Mouse (Mus musculus) midbrain, embryonic 15.5 days (tissue): Measurements from ENCODE around the gene Ndnf. TPM values are rescaled to one million over a fixed set of nuclear protein-coding genes. Genes with fewer than 3 reads are reported as not detected.

Experiments used
- ATAC-seq: fragments of 200-750 bp; cut with Nextera tagmentation; replicated peaks from 2 replicates; pipeline ENCODE4 v1.8.0; 2017; ENCODE audit warnings: moderate TSS enrichment
- H3K27ac ChIP-seq: fragments of 300-500 bp; sonication (generic); 2 replicates; pipeline ENCODE4 v1.5.1; 2015; ENCODE audit warnings: mild to moderate bottlenecking, inconsistent platforms
- H3K27me3 ChIP-seq: fragments of 300-500 bp; sonication (generic); replicated peaks from 2 replicates; pipeline ENCODE4 v1.6.1; 2015; ENCODE audit warnings: inconsistent platforms
- H3K36me3 ChIP-seq: fragments of 300-500 bp; sonication (generic); replicated peaks from 2 replicates; pipeline ENCODE4 v1.6.1; 2015; ENCODE audit warnings: inconsistent platforms
- H3K4me1 ChIP-seq: fragments of 300-500 bp; sonication (generic); 2 replicates; pipeline ENCODE4 v1.6.1; 2015; ENCODE audit warnings: inconsistent platforms
- H3K4me2 ChIP-seq: fragments of 300-500 bp; sonication (generic); 2 replicates; pipeline ENCODE4 v1.6.1; 2015; ENCODE audit warnings: inconsistent platforms, mild to moderate bottlenecking, moderate library complexity
- H3K4me3 ChIP-seq: fragments of 300-500 bp; sonication (generic); 2 replicates; pipeline ENCODE4 v1.5.1; 2015; ENCODE audit warnings: mild to moderate bottlenecking, inconsistent platforms
- H3K9ac ChIP-seq: fragments of 300-500 bp; sonication (generic); 2 replicates; pipeline ENCODE4 v1.6.1; 2015; ENCODE audit warnings: mild to moderate bottlenecking, inconsistent platforms
- H3K9me3 ChIP-seq: fragments of 300-500 bp; sonication (generic); 2 replicates; pipeline ENCODE4 v1.6.1; 2016; ENCODE audit warnings: inconsistent platforms
- WGBS: fragments of 180-500 bp; shearing (Covaris S2); methylation state at CpG from one replicate; pipeline ENCODE4 v1.1.7; 2015; ENCODE audit warnings: mixed read lengths; 5-methylcytosine and 5-hydroxymethylcytosine counted together
- polyA plus RNA-seq: library from polyadenylated mRNA; unstranded; fragments of >200 nt; fragmentation: Nextera tagmentation; extraction: Ambion mirVana; gene quantifications from 2 replicates; pipeline ENCODE4 v1.2.1, GENCODE M21; 2015

Ndnf gene
- polyA plus RNA-seq, 1 experiment from 2014 or later, result 4.2 TPM

- Histone ChIP-seq H3K27me3 (no peaks in the 10 kb centered on the region), H3K4me2 (no peak overlapping the region)
- no peak for ATAC-seq
Observed at GRCm38 (mm10) chr6:65669971-65670370, 1.4 kb upstream of the Ndnf start.

GRCm38 (mm10) chr6:65670981-65671411 is 394 bp upstream of the Ndnf start:
- Histone ChIP-seq H3K9me3 (no peaks in the 10 kb centered on the region), H3K4me3 (peak overlapping the region; percentile 52), H3K27ac (peak overlapping the region; percentile 28; the same call in 1 of the 2 replicates), H3K36me3 (no peaks in the 10 kb centered on the region), H3K9ac (peak overlapping the region; percentile 32), H3K27me3 (no peaks in the 10 kb centered on the region), H3K4me1 (peaks cover 23% of the 10 kb centered on the region), H3K4me2 (peak overlapping the region; percentile 87)
- peak; percentile 65 for ATAC-seq
- 2% methylated on average over 18 of the region's 21 CpGs for WGBS

More at GRCm38 (mm10) chr6:65669971-65670370, 1.4 kb upstream of the Ndnf start:
- H3K27ac ChIP-seq, result no peak overlapping the region
- no peaks in the 10 kb centered on the region for H3K36me3 ChIP-seq
- 46% methylated on average over 2 of the region's 2 CpGs for WGBS
- no peak overlapping the region for H3K9ac ChIP-seq
- peaks cover 23% of the 10 kb centered on the region for H3K4me1 ChIP-seq
- H3K9me3 ChIP-seq, result no peaks in the 10 kb centered on the region
- no peak overlapping the region for H3K4me3 ChIP-seq

- Histone ChIP-seq H3K4me1 (peaks cover 23% of the 10 kb centered on the region), H3K36me3 (no peaks in the 10 kb centered on the region), H3K27ac (no peak overlapping the region), H3K4me3 (peak overlapping the region; percentile 52), H3K9me3 (no peaks in the 10 kb centered on the region), H3K4me2 (peak overlapping the region; percentile 87), H3K27me3 (no peaks in the 10 kb centered on the region), H3K9ac (peak overlapping the region; percentile 36)
- peak; percentile 46 for ATAC-seq
- under 1% methylated on average over 57 of the region's 57 CpGs for WGBS
Observed at GRCm38 (mm10) chr6:65672131-65673031, 991 bp downstream of the Ndnf start.

GRCm38 (mm10) chr6:65693938-65694337 is 22.5 kb downstream of the Ndnf start:
- no peaks in the 10 kb centered on the region for H3K4me1 ChIP-seq
- no peak overlapping the region for H3K27ac ChIP-seq
- no peak overlapping the region for H3K4me3 ChIP-seq
- no peaks in the 10 kb centered on the region for H3K27me3 ChIP-seq
- H3K9ac ChIP-seq, result no peak overlapping the region
- no peak for ATAC-seq
- H3K4me2 ChIP-seq, result no peak overlapping the region
- no peaks in the 10 kb centered on the region for H3K9me3 ChIP-seq
- no peaks in the 10 kb centered on the region for H3K36me3 ChIP-seq

- no peak for ATAC-seq
- Histone ChIP-seq H3K27me3 (no peaks in the 10 kb centered on the region), H3K36me3 (no peaks in the 10 kb centered on the region), H3K9me3 (no peaks in the 10 kb centered on the region), H3K4me3 (no peak overlapping the region), H3K4me2 (no peak overlapping the region), H3K9ac (no peak overlapping the region), H3K27ac (no peak overlapping the region), H3K4me1 (no peaks in the 10 kb centered on the region)
- 80% methylated on average over 1 of the region's 1 CpGs for whole genome bisulfite sequencing
Observed at GRCm38 (mm10) chr6:65720676-65721075, 49.3 kb downstream of the Ndnf start.

- H3K4me2 ChIP-seq, result no peak overlapping the region
- no peaks in the 10 kb centered on the region for H3K9me3 ChIP-seq
- H3K36me3 ChIP-seq, result no peaks in the 10 kb centered on the region
- H3K4me3 ChIP-seq, result no peak overlapping the region
- ATAC-seq, result no peak
- no peak overlapping the region for H3K27ac ChIP-seq
- WGBS, result 63% methylated on average over 2 of the region's 2 CpGs
- H3K27me3 ChIP-seq, result no peaks in the 10 kb centered on the region
- no peaks in the 10 kb centered on the region for H3K4me1 ChIP-seq
- no peak overlapping the region for H3K9ac ChIP-seq
Observed at GRCm38 (mm10) chr6:65725677-65726076, 54.3 kb downstream of the Ndnf start.

GRCm38 (mm10) chr6:65728261-65728660 is 56.9 kb downstream of the Ndnf start:
- H3K9ac ChIP-seq, result no peak overlapping the region
- H3K27me3 ChIP-seq, result no peaks in the 10 kb centered on the region
- H3K4me3 ChIP-seq, result no peak overlapping the region
- H3K27ac ChIP-seq, result no peak overlapping the region
- H3K9me3 ChIP-seq, result no peaks in the 10 kb centered on the region
- H3K4me1 ChIP-seq, result no peaks in the 10 kb centered on the region
- no peak overlapping the region for H3K4me2 ChIP-seq
- no peaks in the 10 kb centered on the region for H3K36me3 ChIP-seq
- 61% methylated on average over 3 of the region's 3 CpGs for WGBS
- no peak for ATAC-seq

GRCm38 (mm10) chr6:65739442-65739841 is 68.1 kb downstream of the Ndnf start:
- ATAC-seq, result no peak
- 75% methylated on average over 7 of the region's 8 CpGs for WGBS
- Histone ChIP-seq H3K9me3 (no peaks in the 10 kb centered on the region), H3K4me1 (no peaks in the 10 kb centered on the region), H3K9ac (no peak overlapping the region), H3K4me3 (no peak overlapping the region), H3K36me3 (no peaks in the 10 kb centered on the region), H3K27ac (no peak overlapping the region), H3K27me3 (no peaks in the 10 kb centered on the region), H3K4me2 (no peak overlapping the region)

GRCm38 (mm10) chr6:65743144-65743870 is 71.9 kb downstream of the Ndnf start:
- Histone ChIP-seq H3K36me3 (no peaks in the 10 kb centered on the region), H3K27ac (no peak overlapping the region), H3K9me3 (no peaks in the 10 kb centered on the region), H3K27me3 (no peaks in the 10 kb centered on the region), H3K4me2 (no peak overlapping the region), H3K9ac (no peak overlapping the region), H3K4me3 (no peak overlapping the region), H3K4me1 (no peaks in the 10 kb centered on the region)
- no peak for ATAC-seq
- 5% methylated on average over 1 of the region's 1 CpGs for WGBS

- H3K9ac ChIP-seq, result no peak overlapping the region
- H3K27ac ChIP-seq, result no peak overlapping the region
- H3K9me3 ChIP-seq, result no peaks in the 10 kb centered on the region
- no peaks in the 10 kb centered on the region for H3K36me3 ChIP-seq
- no peaks in the 10 kb centered on the region for H3K4me1 ChIP-seq
- no peak overlapping the region for H3K4me3 ChIP-seq
- H3K27me3 ChIP-seq, result no peaks in the 10 kb centered on the region
- H3K4me2 ChIP-seq, result no peak overlapping the region
- ATAC-seq, result no peak
Observed at GRCm38 (mm10) chr6:65743871-65744202, 72.4 kb downstream of the Ndnf start.

GRCm38 (mm10) chr6:65758214-65758613 is 86.8 kb downstream of the Ndnf start:
- ATAC-seq, result no peak
- Histone ChIP-seq H3K4me1 (no peaks in the 10 kb centered on the region), H3K9me3 (no peaks in the 10 kb centered on the region), H3K4me2 (no peak overlapping the region), H3K9ac (no peak overlapping the region), H3K4me3 (no peak overlapping the region), H3K27ac (no peak overlapping the region), H3K36me3 (no peaks in the 10 kb centered on the region), H3K27me3 (no peaks in the 10 kb centered on the region)
- 49% methylated on average over 7 of the region's 7 CpGs for WGBS

- Histone ChIP-seq H3K4me1 (no peaks in the 10 kb centered on the region), H3K27me3 (no peaks in the 10 kb centered on the region), H3K9me3 (no peaks in the 10 kb centered on the region), H3K9ac (no peak overlapping the region), H3K36me3 (no peaks in the 10 kb centered on the region), H3K27ac (no peak overlapping the region), H3K4me3 (no peak overlapping the region), H3K4me2 (no peak overlapping the region)
- no peak for ATAC-seq
- WGBS, result 84% methylated on average over 5 of the region's 5 CpGs
Observed at GRCm38 (mm10) chr6:65759174-65759573, 87.8 kb downstream of the Ndnf start.
